15 mouse cellular contexts compared by ENCODE assay signal in the genomic region with DNA sequence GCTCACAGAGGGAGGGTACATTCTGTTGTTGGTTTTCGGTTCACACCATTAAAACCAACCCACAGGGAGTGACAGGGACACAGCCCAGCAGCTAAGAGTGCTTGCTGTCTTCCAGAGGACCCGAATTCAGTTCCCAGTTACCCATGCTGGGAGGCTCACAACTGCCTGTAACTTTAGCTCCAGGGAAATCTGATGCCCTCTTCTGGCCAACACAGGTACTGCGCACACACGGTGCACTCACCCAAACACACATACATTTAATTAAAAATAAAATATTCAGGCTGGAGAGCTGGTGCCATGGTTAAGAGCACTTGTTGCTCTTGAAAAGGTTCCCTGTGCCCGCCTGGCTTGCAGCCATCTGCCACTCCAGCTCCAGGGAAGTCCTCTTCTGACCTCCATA.
DNase-seq lines count a peak whose midpoint lies in the region; ATAC-seq and TF ChIP-seq lines count a peak whose summit lies in the region.
"Had no signal": no experiment of that assay in that cellular context is flagged by ENCODE, and none has a peak within 500 bp of the region (broad histone marks: within the 10 kb centered on the region; RNA-seq: fewer than 3 reads in every experiment).

No protein-coding gene starts in this region.

- no peak overlapping the region for H3K4me2 ChIP-seq in liver, embryonic 12.5 days
- no peak overlapping the region for H3K4me2 ChIP-seq in hindbrain, embryonic 14.5 days (replicated peaks)

- H3K9me3 ChIP-seq in liver, embryonic 12.5 days (replicated peaks) = peaks cover 6% of the 10 kb centered on the region; the same call in 1 of the 2 replicates
- H3K9me3 ChIP-seq in hindbrain, embryonic 14.5 days (ENCODE audit: control insufficient read depth, low read length) = no peaks in the 10 kb centered on the region

- H3K9ac ChIP-seq in liver, embryonic 12.5 days = no peak overlapping the region
- no peak overlapping the region for H3K9ac ChIP-seq in hindbrain, embryonic 14.5 days

- ATAC-seq in liver, embryonic 12.5 days = no peak
- ATAC-seq in hindbrain, embryonic 14.5 days (ENCODE audit: low FRiP score) = no peak
- ATAC-seq: Patski had no signal

- H3K27ac ChIP-seq in cerebellum, adult 2 months (ENCODE audit: insufficient read depth, low read length) = no peak overlapping the region
- no peak overlapping the region for H3K27ac ChIP-seq in liver, embryonic 12.5 days
- no peak overlapping the region for H3K27ac ChIP-seq in hindbrain, embryonic 14.5 days

- no peaks in the 10 kb centered on the region for H3K27me3 ChIP-seq in cerebellum, adult 2 months (ENCODE audit: control insufficient read depth, insufficient read depth, low read length)
- peaks cover 41% of the 10 kb centered on the region for H3K27me3 ChIP-seq in liver, embryonic 12.5 days (replicated peaks)
- H3K27me3 ChIP-seq in hindbrain, embryonic 14.5 days (ENCODE audit: control insufficient read depth, insufficient read depth, low read length) = no peaks in the 10 kb centered on the region; the same call in 1 of the 2 replicates
- H3K27me3 ChIP-seq: Patski had no signal

- DNase-seq in cerebellum, adult 2 months = no peak
- no peak for DNase-seq in cerebellum, adult 18-20 months
- DNase-seq in liver (peak; percentile 25), R1 (ENCODE audit: low read depth, low spot score) (peak; percentile 80)
- peak; percentile 18 for DNase-seq in naive thymus-derived CD4-positive, alpha-beta T cell, adult 2 months (ENCODE audit: low read depth)
- no peak for DNase-seq in spleen, postnatal 36 days (ENCODE audit: low spot score in 2 of 2)
- DNase-seq in hindbrain, embryonic 14.5 days (ENCODE audit: low spot score) = no peak
- DNase-seq: adrenal gland, adult 8-10 months; cerebellum, adult 11 months; heart, adult 11 months; kidney, adult 11 months; right cerebral cortex, postnatal 14 days had no signal

- no peaks in the 10 kb centered on the region for H3K4me1 ChIP-seq in cerebellum, adult 2 months (ENCODE audit: control insufficient read depth, insufficient read depth, low read length)
- H3K4me1 ChIP-seq in liver, embryonic 12.5 days = peaks cover 15% of the 10 kb centered on the region
- H3K4me1 ChIP-seq in hindbrain, embryonic 14.5 days (replicated peaks; ENCODE audit: control insufficient read depth, insufficient read depth, low read length) = peaks cover 13% of the 10 kb centered on the region; the same call in 1 of the 2 replicates

- H3K4me3 ChIP-seq in cerebellum, adult 2 months (replicated peaks; ENCODE audit: insufficient read depth, low read depth, low read length) = no peak overlapping the region
- no peak overlapping the region for H3K4me3 ChIP-seq in liver, embryonic 12.5 days
- no peak overlapping the region for H3K4me3 ChIP-seq in hindbrain, embryonic 14.5 days (replicated peaks; ENCODE audit: low read length)
- H3K4me3 ChIP-seq: megakaryocyte, embryonic 14.5 days had no signal

- no peak for TF ChIP-seq POLR2A in cerebellum, adult 2 months (IDR thresholded peaks at IDR 0.05; ENCODE audit: borderline replicate concordance, insufficient read depth, low read length)

- TF ChIP-seq CTCF in cerebellum, adult 2 months (IDR thresholded peaks at IDR 0.05; ENCODE audit: borderline replicate concordance, insufficient read depth, low read depth, low read length) = peak; percentile 10; the same call in 1 of the 2 replicates

- WGBS in cerebellum, adult 2 months = 94% methylated on average over 5 of the region's 5 CpGs
- WGBS in liver, embryonic 12.5 days (ENCODE audit: insufficient replicate concordance) = 84% methylated on average over 5 of the region's 5 CpGs
- 92% methylated on average over 5 of the region's 5 CpGs for WGBS in hindbrain, embryonic 14.5 days

- no peaks in the 10 kb centered on the region for H3K36me3 ChIP-seq in liver, embryonic 12.5 days
- no peaks in the 10 kb centered on the region for H3K36me3 ChIP-seq in hindbrain, embryonic 14.5 days (replicated peaks; ENCODE audit: control insufficient read depth, insufficient read depth)

Comparison
In these comparisons a context has a peak if more than half of its experiments do, and no peak if none do; other contexts are left out.
1. DNase-seq: peak in liver (single experiment), R1 (single experiment) and naive thymus-derived CD4-positive, alpha-beta T cell, adult 2 months (single experiment); none in cerebellum, adult 2 months (0 of 2), cerebellum, adult 18-20 months (0 of 2), spleen, postnatal 36 days (0 of 2) and hindbrain, embryonic 14.5 days (single experiment).